Mouse (Mus musculus): ENCODE data around the gene Slc16a13. TPM values are rescaled to one million over a fixed set of nuclear protein-coding genes. Genes with fewer than 3 reads are reported as not detected.

Gene Slc16a13
- total RNA-seq (2021): 10 to 100 TPM in 1 of 2 experiments, 1 to 10 TPM in 1; 9.2 to 12.1 TPM
- long read RNA-seq, partial matches to known transcripts: 2 of 5 reads
- long read RNA-seq, other reads (novel, unspliced or antisense): 2 of 5 reads

- peak; percentile 93 to 94 for DNase-seq (ENCODE audit: low spot score in 2 of 2)
Observed at GRCm38 (mm10) chr11:70220731-70221602, at the start of gene Slc16a13. Slc16a13 (minus strand) TSS chr11:70221064.

DNA sequence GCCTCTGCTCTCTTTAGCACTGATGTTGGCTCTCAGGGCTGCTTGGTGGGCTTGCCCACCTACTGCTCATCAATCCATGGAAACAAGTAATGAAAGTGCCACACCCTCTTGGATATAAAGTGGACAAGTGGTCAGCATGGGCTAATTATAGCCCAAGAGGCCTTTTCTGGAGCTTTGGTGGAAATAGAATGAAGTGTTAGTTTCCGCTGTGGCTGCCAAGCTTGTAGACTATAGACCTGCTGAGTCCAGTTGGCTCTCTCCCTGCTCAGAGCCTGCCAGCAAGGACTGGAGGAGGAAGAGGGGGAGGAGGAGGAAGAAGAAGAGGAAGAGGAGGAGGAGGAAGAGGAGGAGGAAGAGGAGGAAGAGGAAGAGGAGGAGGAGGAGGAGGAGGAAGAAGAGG, 45.5 kb upstream of the Slc16a13 start:
- no peak for DNase-seq (ENCODE audit: low spot score in 2 of 2)

DNA sequence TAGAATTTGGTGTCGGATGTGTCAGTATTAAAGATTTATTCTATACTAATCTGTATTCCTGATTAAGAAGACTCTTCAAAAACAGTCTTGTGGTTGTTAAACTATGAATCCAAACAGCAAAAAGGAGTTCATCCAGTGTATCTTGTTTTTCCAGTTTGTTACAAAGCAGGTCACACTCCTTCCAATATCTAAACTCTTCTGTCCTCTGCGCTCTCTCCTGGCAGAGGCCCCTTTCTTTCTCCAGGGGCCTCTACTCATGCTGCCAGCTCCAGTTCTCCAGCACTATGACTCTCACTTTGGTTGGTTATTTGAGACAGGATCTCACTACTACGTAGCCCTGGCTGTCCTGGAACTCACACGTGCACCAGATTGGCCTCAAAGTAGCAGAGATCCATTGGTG, 45.0 kb upstream of the Slc16a13 start:
- no peak for DNase-seq (ENCODE audit: low spot score in 2 of 2)

- no peak for DNase-seq (ENCODE audit: low spot score in 2 of 2)
Observed at GRCm38 (mm10) chr11:70265252-70265651, 44.4 kb upstream of the Slc16a13 start.

DNA sequence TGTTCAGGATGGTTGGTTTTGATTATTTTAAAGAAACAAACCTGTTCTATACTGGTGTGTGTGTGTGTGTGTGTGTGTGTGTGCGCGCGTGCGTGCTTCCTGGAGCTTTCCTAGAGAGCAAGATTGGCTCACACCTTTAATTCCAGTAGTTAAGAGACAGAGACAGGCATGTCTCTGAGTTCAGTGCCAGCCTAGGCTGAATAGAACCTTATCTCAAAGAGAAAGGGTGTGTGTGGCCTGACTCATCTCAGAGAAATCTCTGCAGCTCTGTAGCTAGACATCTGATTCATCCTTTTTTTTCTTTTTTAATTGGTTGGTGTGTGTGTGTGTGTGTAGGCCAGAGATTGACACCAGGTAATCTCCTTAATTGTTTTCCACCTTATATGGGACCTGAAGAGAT, 38.2 kb upstream of the Slc16a13 start:
- no peak for DNase-seq (ENCODE audit: low spot score in 2 of 2)

GRCm38 (mm10) chr11:70254931-70255531, 34.2 kb upstream of the Slc16a13 start, which contains the start of gene Alox12:
Alox12 (minus strand) TSS chr11:70255353.
- peak in 1 of 2 experiments; percentile 30 for DNase-seq (ENCODE audit: low spot score in 2 of 2)

DNA sequence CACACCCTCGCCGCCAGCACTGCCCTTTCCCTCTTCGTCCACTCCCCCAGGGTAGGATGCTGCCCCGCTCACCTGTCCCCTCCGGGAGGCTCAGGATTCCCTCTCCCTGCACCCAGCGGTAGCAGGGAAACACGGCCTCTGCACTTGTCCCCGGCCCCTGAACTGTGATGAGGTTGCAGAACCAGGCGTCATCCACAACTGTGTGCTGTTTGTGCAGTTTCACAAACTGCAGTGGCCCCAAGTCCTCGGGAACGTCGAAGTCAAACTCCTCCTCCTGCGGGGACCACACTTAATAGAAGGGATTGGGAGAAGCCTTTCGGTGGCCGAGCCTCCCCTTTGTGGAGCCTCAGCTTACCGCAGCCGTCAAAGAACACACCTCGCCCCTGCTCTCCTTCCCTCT, 33.5 kb upstream of the Slc16a13 start:
- no peak for DNase-seq (ENCODE audit: low spot score in 2 of 2)

DNA sequence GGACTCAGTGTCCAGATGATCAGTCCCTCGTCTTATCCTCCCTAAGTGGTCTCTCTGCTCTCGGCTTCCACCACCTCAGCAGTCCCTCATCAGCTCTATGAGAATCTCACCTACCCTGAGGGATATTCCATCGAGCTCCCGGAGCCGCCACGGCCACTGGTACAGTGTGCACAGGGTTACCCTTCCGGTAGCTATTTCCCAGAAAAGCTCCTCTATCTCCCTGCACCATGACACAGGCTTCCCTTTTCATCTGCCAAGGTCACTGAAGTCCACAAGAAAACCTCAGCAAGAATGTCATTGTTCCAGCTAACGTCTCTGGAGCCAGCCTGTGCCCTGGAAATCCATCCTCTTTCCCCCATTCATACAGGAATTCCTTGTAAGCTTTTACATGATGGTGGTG, 31.0 kb upstream of the Slc16a13 start:
- no peak for DNase-seq (ENCODE audit: low spot score in 2 of 2)

GRCm38 (mm10) chr11:70250150-70250549, 29.3 kb upstream of the Slc16a13 start:
- no peak for DNase-seq (ENCODE audit: low spot score in 2 of 2)

- DNase-seq (ENCODE audit: low spot score in 2 of 2): peak; percentile 74 to 76
Observed at GRCm38 (mm10) chr11:70247136-70247845, 26.4 kb upstream of the Slc16a13 start.

DNA sequence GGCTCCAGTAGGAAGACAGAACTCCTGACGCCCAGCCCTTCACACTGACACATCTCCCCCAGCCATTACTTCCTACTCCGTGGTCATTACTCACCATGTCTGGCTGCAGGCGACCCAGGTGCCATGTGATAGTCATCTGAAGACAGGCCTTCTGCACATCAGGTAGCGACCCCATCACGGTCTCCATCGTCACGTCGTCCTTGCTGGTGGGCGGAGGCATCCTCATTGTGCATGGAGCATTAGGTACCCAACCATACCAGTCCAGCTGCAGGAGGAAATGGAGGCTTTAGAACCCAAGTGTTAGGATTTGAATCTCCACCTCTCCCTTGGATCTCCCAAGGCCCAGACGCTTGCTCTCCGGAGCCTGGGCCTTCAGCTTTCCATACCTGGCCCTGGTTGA, 21.7 kb upstream of the Slc16a13 start:
- DNase-seq (ENCODE audit: low spot score in 2 of 2): no peak

DNA sequence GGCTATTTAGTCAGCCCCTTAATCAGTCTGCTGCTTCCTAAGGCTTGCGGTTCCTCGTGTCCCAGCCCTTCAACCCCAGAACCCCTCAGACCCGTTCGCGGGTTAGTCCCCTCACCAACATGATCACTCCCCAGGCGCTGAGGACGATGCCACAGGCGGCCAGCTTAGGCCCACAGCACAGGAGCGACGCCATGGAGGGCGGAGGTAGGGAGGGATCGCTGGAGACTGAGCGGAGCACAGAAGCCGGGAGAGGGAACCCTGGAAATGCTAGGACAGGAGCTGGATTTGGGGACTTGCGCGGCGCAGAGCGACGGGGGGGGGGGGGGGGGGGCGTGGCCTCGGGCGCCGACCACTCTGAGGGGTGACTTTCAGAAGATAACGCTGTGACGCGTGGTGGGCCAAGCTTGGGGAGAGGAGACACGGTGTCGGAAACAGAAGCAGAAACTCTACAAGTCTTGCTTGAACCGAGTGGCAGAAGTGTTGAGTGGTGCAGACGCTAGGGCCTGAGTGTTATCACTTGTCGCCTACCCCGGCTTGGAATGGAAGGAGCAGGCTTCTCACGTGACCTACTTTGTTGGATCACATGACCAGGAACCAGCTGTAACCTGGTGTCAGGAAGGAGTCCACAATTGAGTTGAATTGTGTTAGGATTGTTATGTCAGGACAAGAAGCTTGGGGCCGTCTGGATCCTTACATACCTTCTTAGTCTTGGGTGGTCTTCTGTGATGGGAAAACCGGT, 18.8 kb upstream of the Slc16a13 start, which contains the start of the genes Gm21988 and Rnasek:
TSS of gene Gm21988 (minus strand) at position 290 of the 739 bp plus-strand sequence.
TSS of gene Rnasek (minus strand) at position 302 of the 739 bp plus-strand sequence.
- peak; percentile 84 to 85 for DNase-seq (ENCODE audit: low spot score in 2 of 2)

- DNase-seq (ENCODE audit: low spot score in 2 of 2): no peak
Observed at GRCm38 (mm10) chr11:70238591-70239440, 18.0 kb upstream of the Slc16a13 start.

DNA sequence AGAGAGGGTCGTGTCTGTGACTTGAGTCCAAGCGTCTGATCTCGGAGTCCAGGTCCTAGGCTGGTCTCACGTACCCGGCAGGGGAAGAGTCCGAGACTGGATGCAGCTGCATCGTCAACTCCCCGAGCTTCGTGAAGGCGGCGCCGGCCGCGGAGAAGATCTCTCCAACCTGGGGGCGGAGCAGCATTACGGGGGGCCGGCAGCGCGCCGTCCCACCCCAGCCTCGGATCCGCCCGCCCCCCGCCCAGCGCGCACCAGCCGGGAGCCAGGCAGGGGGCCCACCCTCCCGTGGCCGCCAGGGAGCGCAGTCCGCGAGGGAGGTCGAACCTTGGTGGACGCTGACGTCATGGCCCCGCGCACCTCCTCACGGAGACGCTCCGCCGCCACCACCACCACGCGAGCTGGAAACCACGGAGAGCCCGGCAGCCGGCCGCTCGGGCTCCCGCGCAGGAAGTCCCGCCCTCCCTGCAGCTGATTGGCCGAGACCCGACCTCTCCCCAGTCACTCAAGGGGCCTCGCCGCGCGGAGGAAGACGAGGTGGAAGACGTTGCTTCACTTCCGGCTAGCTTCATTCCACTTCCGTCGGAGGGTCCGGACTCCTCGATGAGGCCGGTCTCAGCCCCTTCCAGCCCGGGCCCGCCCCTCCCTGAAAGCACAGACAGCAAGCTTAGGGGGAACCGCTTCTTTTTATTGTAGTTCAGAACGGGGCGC, 16.7 kb upstream of the Slc16a13 start, which contains the start of gene 0610010K14Rik:
TSS of gene 0610010K14Rik (minus strand) at position 458 of the 711 bp plus-strand sequence.
- DNase-seq (ENCODE audit: low spot score in 2 of 2): peak; percentile 99

DNA sequence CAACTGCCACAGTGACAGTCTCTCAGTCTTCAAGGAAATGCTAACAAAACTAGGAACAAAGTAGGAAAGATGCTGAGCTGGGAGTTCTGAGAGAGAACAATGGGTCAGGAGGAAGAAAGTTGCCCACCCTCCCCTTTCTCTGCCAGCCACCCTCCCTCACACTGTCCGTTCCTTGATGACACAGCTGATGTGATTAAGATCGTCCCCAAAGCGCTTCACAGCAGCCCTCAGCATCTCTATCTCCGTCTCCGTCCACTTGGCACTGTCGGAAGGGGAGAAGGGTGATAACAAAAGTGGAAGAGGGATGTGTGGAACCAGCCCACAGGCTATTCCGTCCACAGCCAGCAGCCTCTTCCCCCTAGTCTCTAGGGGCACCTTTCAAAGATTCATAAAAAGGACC, 15.9 kb upstream of the Slc16a13 start:
- no peak for DNase-seq (ENCODE audit: low spot score in 2 of 2)

- DNase-seq (ENCODE audit: low spot score in 2 of 2): no peak
Observed at GRCm38 (mm10) chr11:70235254-70235900, 14.5 kb upstream of the Slc16a13 start.

GRCm38 (mm10) chr11:70234497-70234896, 13.6 kb upstream of the Slc16a13 start:
- DNase-seq (ENCODE audit: low spot score in 2 of 2): no peak

DNA sequence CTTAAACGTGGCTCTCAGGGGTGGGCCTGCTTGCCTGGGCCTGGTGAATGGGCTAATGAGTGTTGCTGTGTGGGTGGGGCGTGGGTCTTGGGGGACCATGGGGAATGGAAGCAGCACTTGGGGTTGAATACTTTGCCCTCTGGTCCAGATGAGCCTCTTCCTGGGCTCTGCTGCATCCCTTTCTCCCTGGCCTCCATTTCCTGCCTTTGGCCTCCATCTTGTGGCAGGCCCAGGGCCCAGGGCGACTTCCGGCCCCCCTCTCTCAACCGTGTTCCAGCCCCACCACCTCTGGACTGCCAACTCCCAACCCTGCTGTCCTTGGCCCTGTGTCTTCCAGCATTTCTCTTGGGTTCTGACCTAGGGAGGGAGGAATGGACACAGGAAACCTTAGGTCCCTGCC, 13.2 kb upstream of the Slc16a13 start:
- DNase-seq (ENCODE audit: low spot score in 2 of 2): no peak

Measured in layer of hippocampus, postnatal 10 days (tissue).